Mouse (Mus musculus) adrenal gland, adult 8-10 months (tissue): ENCODE results near the gene Dgkh. TPM values are rescaled to one million over a fixed set of nuclear protein-coding genes. Genes with fewer than 3 reads are reported as not detected.
"Not testable (repeated sequence)": the region's sequence is repeated elsewhere in the genome, so short reads cannot be mapped to it uniquely, and the experiment has no call there.

Experiments
- DNase-seq: peaks from one replicate; pipeline ENCODE4 v3.0.0; 2022
- total RNA-seq, 4 experiments: library from RNA; stranded (reverse); gene quantifications; 2 replicates each; pipeline ENCODE4 v1.2.4; 2022

Gene Dgkh
- total RNA-seq: 10 to 100 TPM in 2 of 4 experiments, 1 to 10 TPM in 2; 5.9 to 18.9 (median 10.0) TPM

- peak; percentile 89 for DNase-seq
These were observed at the start of gene Dgkh for GRCm38 (mm10) chr14:78732617-78733312. Gene Dgkh, minus strand, starts transcription at chr14:78732776.

- no peak for DNase-seq
These were observed 44.6 kb upstream of the Dgkh start for GRCm38 (mm10) chr14:78777215-78777614.

GRCm38 (mm10) chr14:78776659-78777058 lies 44.1 kb upstream of the Dgkh start:
- no peak for DNase-seq

GRCm38 (mm10) chr14:78775699-78776098 lies 43.1 kb upstream of the Dgkh start:
- DNase-seq: no peak

- no peak for DNase-seq
These were observed 42.6 kb upstream of the Dgkh start for GRCm38 (mm10) chr14:78775226-78775625.

GRCm38 (mm10) chr14:78770457-78770856 lies 37.9 kb upstream of the Dgkh start:
- no peak for DNase-seq

- DNase-seq: no peak
These were observed 28.5 kb upstream of the Dgkh start for GRCm38 (mm10) chr14:78761064-78761463.

- no peak for DNase-seq
These were observed 26.9 kb upstream of the Dgkh start for GRCm38 (mm10) chr14:78759491-78759890.

GRCm38 (mm10) chr14:78755316-78755715 lies 22.7 kb upstream of the Dgkh start:
- peak; percentile 0 for DNase-seq

GRCm38 (mm10) chr14:78748692-78749091 lies 16.1 kb upstream of the Dgkh start:
- DNase-seq: no peak

- DNase-seq: no peak
These were observed 15.5 kb upstream of the Dgkh start for GRCm38 (mm10) chr14:78747969-78748651.

- no peak for DNase-seq
These were observed 14.9 kb upstream of the Dgkh start for GRCm38 (mm10) chr14:78747454-78747853.

GRCm38 (mm10) chr14:78734605-78735004 lies 2.0 kb upstream of the Dgkh start:
- no peak for DNase-seq

- not testable (repeated sequence) for DNase-seq
These were observed 1.6 kb upstream of the Dgkh start for GRCm38 (mm10) chr14:78734203-78734602.

GRCm38 (mm10) chr14:78733366-78734076 lies 945 bp upstream of the Dgkh start:
- DNase-seq: no peak

- DNase-seq: no peak
These were observed 542 bp downstream of the Dgkh start for GRCm38 (mm10) chr14:78731852-78732616.

GRCm38 (mm10) chr14:78731240-78731639 lies 1.3 kb downstream of the Dgkh start:
- no peak for DNase-seq

- no peak for DNase-seq
These were observed 6.6 kb downstream of the Dgkh start for GRCm38 (mm10) chr14:78725976-78726375.

GRCm38 (mm10) chr14:78725307-78725956 lies 7.1 kb downstream of the Dgkh start:
- DNase-seq: no peak

- peak; percentile 36 for DNase-seq
These were observed 7.9 kb downstream of the Dgkh start for GRCm38 (mm10) chr14:78724414-78725306.

- DNase-seq: not testable (repeated sequence)
These were observed 8.9 kb downstream of the Dgkh start for GRCm38 (mm10) chr14:78723655-78724054.
